Mouse (Mus musculus) liver, embryonic 14.5 days (tissue): Measurements from ENCODE around the gene Slc3a1.

Source experiments
- CTCF ChIP-seq: IDR thresholded peaks from 2 replicates; pipeline ENCODE4 v1.5.1; 2016; ENCODE audit warnings: antibody characterized with exemption, low read depth, control low read depth
- EP300 ChIP-seq: IDR thresholded peaks from 2 replicates; pipeline ENCODE4 v1.6.1; 2016; ENCODE audit warnings: antibody characterized with exemption, low read depth

- no peak for TF ChIP-seq CTCF
- TF ChIP-seq EP300, result no peak
Measured at GRCm38 (mm10) chr17:84997639-84998038, 30.5 kb upstream of the Slc3a1 start.
